Mouse (Mus musculus) heart, adult 11 months (tissue): Measurements from ENCODE around the gene Ins1.

Source experiments
- DNase-seq: peaks from one replicate; pipeline ENCODE4 v3.0.0; 2022

The Ins1 gene

GRCm38 (mm10) chr19:52263997-52264396 lies at the start of gene Ins1:
TSS of gene Ins1 (plus strand) at chr19:52264297.
- DNase-seq = no peak
